Mouse (Mus musculus) B cell, adult 67 days (primary cell): ENCODE data around the gene Adgrb2. TPM values are rescaled to one million over a fixed set of nuclear protein-coding genes. Genes with fewer than 3 reads are reported as not detected.

ENCODE experiments used
- total RNA-seq, 2 experiments: library from RNA; stranded (reverse); gene quantifications; 4 replicates each; pipeline ENCODE4 v1.2.4; 2023

Gene Adgrb2
- total RNA-seq = not detected

GRCm38 (mm10) chr4:129984421-129985061, at the start of gene Adgrb2:
Gene Adgrb2 (plus strand): TSS chr4:129984870.

GRCm38 (mm10) chr4:130047331-130048202, 62.9 kb downstream of the Adgrb2 start, which contains the start of gene Col16a1:
Gene Col16a1 (plus strand): TSS chr4:130047840.

Other genes with a start within 250 kb of the Adgrb2 start
- gene Khdrbs1, start 242.6 kb upstream of the Adgrb2 start, total RNA-seq = 100 to 1,000 TPM; 132 to 146 TPM
- 100 to 1,000 TPM; 408 to 444 TPM for gene Ptp4a2, start 173.7 kb upstream of the Adgrb2 start, total RNA-seq
- gene Spocd1, start 55.6 kb upstream of the Adgrb2 start, total RNA-seq = not detected
- gene Col16a1, start 63.0 kb downstream of the Adgrb2 start, total RNA-seq = not detected
- 10 to 100 TPM; 29.4 to 36.9 TPM for gene Pef1, start 117.7 kb downstream of the Adgrb2 start, total RNA-seq
- not detected for gene Hcrtr1, start 154.5 kb downstream of the Adgrb2 start, total RNA-seq
- not detected for gene Tinagl1, start 190.3 kb downstream of the Adgrb2 start, total RNA-seq
- gene Gm853, start 237.5 kb downstream of the Adgrb2 start, total RNA-seq = not detected